Mouse (Mus musculus): ENCODE measurements around the gene Cox17. TPM values are rescaled to one million over a fixed set of nuclear protein-coding genes. Genes with fewer than 3 reads are reported as not detected.

The Cox17 gene
- total RNA-seq (2023), result 79.1 and 87.3 TPM in 2 replicates

GRCm38 (mm10) chr16:38346529-38347325 is at the start of gene Cox17, which contains the start of gene Gm21987:
Cox17 (plus strand) TSS chr16:38346991.
Gm21987 (plus strand) TSS chr16:38347040.

GRCm38 (mm10) chr16:38341396-38342324 is 5.1 kb upstream of the Cox17 start, which contains the start of gene Maats1:
Maats1 (minus strand) TSS chr16:38342143.

GRCm38 (mm10) chr16:38361933-38362332 is 15.1 kb downstream of the Cox17 start, which contains the start of gene Popdc2:
Popdc2 (plus strand) TSS chr16:38362209.

Other genes with a start within 250 kb of the Cox17 start
- gene Nr1i2, start 52.2 kb upstream of the Cox17 start, total RNA-seq (2023), result not detected in 2 replicates
- gene Maats1, start 4.8 kb upstream of the Cox17 start, total RNA-seq (2023), result not detected in 2 replicates
- not detected in 2 replicates for gene Gm21987, start within 50 bp of the Cox17 start, total RNA-seq (2023)
- 0.25 and 0.38 TPM in 2 replicates for gene Popdc2, start 15.2 kb downstream of the Cox17 start, total RNA-seq (2023)
- 0.20 and 0.47 TPM in 2 replicates for gene Pla1a, start 86.2 kb downstream of the Cox17 start, total RNA-seq (2023)
- 43.9 and 44.8 TPM in 2 replicates for gene Adprh, start 105.7 kb downstream of the Cox17 start, total RNA-seq (2023)
- gene Cd80, start 108.6 kb downstream of the Cox17 start, total RNA-seq (2023), result 50.1 and 74.4 TPM in 2 replicates
- gene Timmdc1, start 175.7 kb downstream of the Cox17 start, total RNA-seq (2023), result 9.3 and 10.5 TPM in 2 replicates
- 5.1 and 7.3 TPM in 2 replicates for gene Poglut1, start 203.3 kb downstream of the Cox17 start, total RNA-seq (2023)
- gene Tmem39a, start 211.7 kb downstream of the Cox17 start, total RNA-seq (2023), result 64.4 and 83.6 TPM in 2 replicates